Mouse (Mus musculus) thymus, adult 2 months (tissue): ENCODE measurements around the gene Vkorc1l1.

Source experiments
- CTCF ChIP-seq: fragments of 200-500 bp; IDR thresholded peaks from 2 replicates; pipeline ENCODE4 v1.5.1; 2012; ENCODE audit warnings: mild to moderate bottlenecking, control low read depth, low read length, moderate library complexity, borderline replicate concordance; ENCODE audit not compliant: control insufficient read depth, poor library complexity, insufficient read depth; ENCODE audit errors: extremely low read depth
- POLR2A ChIP-seq: fragments of 200-500 bp; IDR thresholded peaks from 2 replicates; pipeline ENCODE4 v1.6.1; 2012; ENCODE audit warnings: mild to moderate bottlenecking, low read length, control low read depth, moderate library complexity; ENCODE audit not compliant: control insufficient read depth, poor library complexity, insufficient read depth; ENCODE audit errors: extremely low read depth

DNA sequence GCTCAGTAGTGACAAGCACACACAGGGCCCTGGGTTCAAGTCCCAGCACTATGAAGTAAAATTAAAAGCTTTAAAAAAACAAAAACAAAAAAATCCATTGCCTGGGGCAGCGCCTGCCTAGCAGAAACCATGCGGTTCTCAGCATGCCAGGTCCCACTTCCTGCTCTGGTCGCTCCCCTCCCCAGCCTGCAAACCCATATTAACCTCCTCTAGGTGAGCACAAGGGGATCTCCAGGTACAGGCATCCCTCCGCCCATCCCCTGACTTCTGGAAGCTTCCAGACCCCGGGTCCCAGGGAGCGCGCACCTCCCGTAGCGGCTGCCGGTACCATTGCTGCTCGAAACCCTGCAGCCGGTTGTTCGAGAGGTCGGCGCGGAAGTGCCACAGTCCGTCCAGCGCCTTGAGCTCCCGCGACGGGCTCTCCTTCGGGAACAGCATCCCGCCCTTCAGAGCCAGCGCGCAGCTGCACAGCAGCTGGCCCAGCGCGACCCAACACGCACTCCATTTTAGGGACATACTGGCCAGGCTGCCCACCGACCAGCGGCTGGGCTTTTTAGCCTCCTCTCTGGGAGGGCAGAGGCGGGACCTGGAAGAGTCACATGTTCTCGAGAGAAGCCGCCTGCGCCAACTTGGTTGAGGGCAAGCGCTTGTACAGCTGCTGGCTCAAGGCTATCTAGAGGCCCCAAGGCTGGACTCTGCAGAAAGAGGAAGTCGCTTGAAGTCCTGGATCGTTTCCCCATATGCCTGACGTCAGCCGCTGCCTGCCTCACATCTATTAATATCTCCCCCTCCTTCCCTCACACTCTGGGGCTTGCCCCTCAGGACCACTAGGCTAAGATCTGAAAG, 60.8 kb downstream of the Vkorc1l1 start, which contains the start of gene Gusb:
- TF ChIP-seq CTCF (no peak), POLR2A (peak; percentile 50; the same call in 1 of the 2 replicates)
